8 mouse cellular contexts compared by ENCODE assay signal in the genomic region with DNA sequence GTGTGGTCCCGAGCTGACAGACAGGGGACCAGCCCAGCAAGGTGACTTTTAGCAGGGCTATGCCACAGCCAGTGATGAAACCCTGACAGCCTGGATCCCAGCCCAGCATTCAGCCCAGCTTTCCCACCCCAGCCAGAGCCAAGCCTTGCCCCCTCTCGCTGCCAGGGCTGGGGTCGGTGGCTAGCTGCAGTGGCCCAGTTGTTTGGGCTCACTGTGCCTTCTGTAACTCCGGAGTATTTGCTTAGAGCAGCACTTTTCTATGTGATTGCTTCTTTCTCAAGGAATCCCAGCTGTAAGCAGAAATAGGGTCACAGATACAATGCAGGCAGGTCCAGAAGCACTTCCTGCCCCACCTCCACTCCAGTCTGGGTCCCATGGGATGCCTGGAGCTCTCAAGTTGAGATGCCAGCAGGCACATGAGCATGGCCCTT.
DNase-seq lines count a peak whose midpoint lies in the region; ATAC-seq and TF ChIP-seq lines count a peak whose summit lies in the region.

No protein-coding gene starts in this region.

- no peaks in the 10 kb centered on the region for H3K4me1 ChIP-seq in cortical plate, adult 2 months (ENCODE audit: control insufficient read depth, insufficient read depth, low read length)
- no peaks in the 10 kb centered on the region for H3K4me1 ChIP-seq in limb, embryonic 11.5 days (ENCODE audit: control insufficient read depth, insufficient read depth, low read length)

- no peak for DNase-seq in layer of hippocampus, adult 2 months (ENCODE audit: low spot score in 2 of 2)
- no peak for DNase-seq in layer of hippocampus, adult 9-10 months (ENCODE audit: low spot score)
- peak; percentile 43 to 53 for DNase-seq in heart, postnatal 14 days
- peak; percentile 29 for DNase-seq in limb, embryonic 11.5 days (ENCODE audit: low spot score)
- no peak for DNase-seq in frontal cortex, postnatal 14 days (ENCODE audit: low spot score in 2 of 2)

- H3K9me3 ChIP-seq in limb, embryonic 11.5 days (ENCODE audit: control insufficient read depth, low read length): no peaks in the 10 kb centered on the region

- no peak for TF ChIP-seq POLR2A in cortical plate, adult 2 months (IDR thresholded peaks at IDR 0.05; ENCODE audit: extremely low read depth, insufficient read depth, low read length)

- no peak overlapping the region for H3K4me2 ChIP-seq in limb, embryonic 11.5 days (ENCODE audit: low read depth, severe bottlenecking)

- H3K9ac ChIP-seq in limb, embryonic 11.5 days (ENCODE audit: low read length): no peak overlapping the region

- H3K27ac ChIP-seq in layer of hippocampus, adult 2 months: peak overlapping the region; percentile 67
- 0 out of 2 replicates have a peak overlapping the region, but pooled peaks have one; percentile 18 for H3K27ac ChIP-seq in cortical plate, adult 2 months (ENCODE audit: insufficient read depth, low read length)
- H3K27ac ChIP-seq in limb, embryonic 11.5 days (replicated peaks; ENCODE audit: low read depth, low read length): no peak overlapping the region

- intact Hi-C loops in heart, postnatal 14 days (cut with DNase I): loop anchor here (5.0 kb wide), 1 partner anchor 134 kb away; a partner anchor contains a TSS

- no peaks in the 10 kb centered on the region for H3K27me3 ChIP-seq in limb, embryonic 11.5 days (ENCODE audit: control insufficient read depth, insufficient read depth, low read length)

- WGBS in limb, embryonic 11.5 days: 85% methylated on average over 4 of the region's 4 CpGs

- TF ChIP-seq CTCF in layer of hippocampus, adult 2 months (conservative IDR thresholded peaks at IDR 0.05): no peak
- TF ChIP-seq CTCF in cortical plate, adult 2 months (IDR thresholded peaks at IDR 0.05; ENCODE audit: extremely low read depth, insufficient read depth, low read length): no peak

- H3K4me3 ChIP-seq in layer of hippocampus, adult 2 months: no peak overlapping the region
- H3K4me3 ChIP-seq in cortical plate, adult 2 months (ENCODE audit: insufficient read depth, low read length): no peak overlapping the region
- H3K4me3 ChIP-seq in limb, embryonic 11.5 days (ENCODE audit: low read depth, low read length): no peak overlapping the region

- no peak for ATAC-seq in limb, embryonic 11.5 days (ENCODE audit: insufficient number of reproducible peaks, low FRiP score, low TSS enrichment, low read depth)
- no peak for ATAC-seq in erythroid progenitor cell, adult 5-6 weeks (replicated peaks; ENCODE audit: low FRiP score, poor library complexity, severe bottlenecking)
- no peak for ATAC-seq in megakaryocyte progenitor cell, adult 5-6 weeks (replicated peaks; ENCODE audit: poor library complexity)

- H3K36me3 ChIP-seq in limb, embryonic 11.5 days (ENCODE audit: control insufficient read depth, insufficient read depth, low read length): no peaks in the 10 kb centered on the region

Comparison
In these comparisons a context has a peak if more than half of its experiments do, and no peak if none do; other contexts are left out.
1. DNase-seq: peak in heart, postnatal 14 days (2 of 2) and limb, embryonic 11.5 days (single experiment); none in layer of hippocampus, adult 2 months (0 of 2), layer of hippocampus, adult 9-10 months (single experiment) and frontal cortex, postnatal 14 days (0 of 2).